ENCODE assay signal across 9 mouse cellular contexts in genomic region chr13:98588480-98588879, GRCm38 (mm10). TPM values are rescaled to one million over a fixed set of nuclear protein-coding genes. Genes with fewer than 3 reads are reported as not detected.
DNase-seq lines count a peak whose midpoint lies in the region; ATAC-seq lines count a peak whose summit lies in the region.
"Had no signal": no experiment of that assay in that cellular context is flagged by ENCODE, and none has a peak within 500 bp of the region (broad histone marks: within the 10 kb centered on the region; RNA-seq: fewer than 3 reads in every experiment).

No protein-coding gene starts in this region.

- H3K27ac ChIP-seq in heart, embryonic 16.5 days (ENCODE audit: low read length), result no peak overlapping the region
- no peak overlapping the region for H3K27ac ChIP-seq in hindbrain, embryonic 13.5 days
- H3K27ac ChIP-seq in midbrain, embryonic 14.5 days (replicated peaks; ENCODE audit: low read depth, low read length), result no peak overlapping the region

- peaks cover 11% of the 10 kb centered on the region for H3K4me1 ChIP-seq in heart, embryonic 16.5 days (ENCODE audit: control insufficient read depth, insufficient read depth, low read length)
- peaks cover 27% of the 10 kb centered on the region for H3K4me1 ChIP-seq in hindbrain, embryonic 13.5 days (replicated peaks)
- H3K4me1 ChIP-seq in midbrain, embryonic 14.5 days (ENCODE audit: control insufficient read depth, insufficient read depth, low read length), result peaks cover 13% of the 10 kb centered on the region; the same call in 1 of the 2 replicates

- no peak for DNase-seq in heart, adult 8-10 months (ENCODE audit: low spot score)
- DNase-seq in ZHBTc4 (ENCODE audit: low read depth, low spot score), result peak; percentile 18
- DNase-seq in midbrain, embryonic 14.5 days, result peak; percentile 28
- no peak for DNase-seq in cerebellum, postnatal 4 days (ENCODE audit: low spot score in 2 of 2)
- no peak for DNase-seq in thymus, postnatal 10 days (ENCODE audit: low spot score in 2 of 2)
- no peak for DNase-seq in layer of hippocampus, adult 9-10 months (ENCODE audit: low spot score)

- no peaks in the 10 kb centered on the region for H3K9me3 ChIP-seq in heart, embryonic 16.5 days (replicated peaks; ENCODE audit: control insufficient read depth, low read length)
- H3K9me3 ChIP-seq in hindbrain, embryonic 13.5 days, result no peaks in the 10 kb centered on the region
- no peaks in the 10 kb centered on the region for H3K9me3 ChIP-seq in midbrain, embryonic 14.5 days (ENCODE audit: control insufficient read depth, low read length)

- ATAC-seq in heart, embryonic 16.5 days (replicated peaks; ENCODE audit: extremely low read depth, insufficient read depth, low FRiP score), result peak; percentile 3; the same call in 1 of the 2 replicates
- ATAC-seq in hindbrain, embryonic 13.5 days (ENCODE audit: low FRiP score), result peak; percentile 34; the same call in 1 of the 2 replicates
- ATAC-seq in midbrain, embryonic 14.5 days (ENCODE audit: low FRiP score, low TSS enrichment), result no peak

- H3K9ac ChIP-seq in heart, embryonic 16.5 days (ENCODE audit: low read length), result peak overlapping the region; percentile 44; the same call in 1 of the 2 replicates
- H3K9ac ChIP-seq in hindbrain, embryonic 13.5 days, result peak overlapping the region; percentile 62
- H3K9ac ChIP-seq in midbrain, embryonic 14.5 days (replicated peaks; ENCODE audit: low read length), result no peak overlapping the region; the same call in 1 of the 2 replicates

- peak overlapping the region; percentile 48 for H3K4me3 ChIP-seq in heart, embryonic 16.5 days (ENCODE audit: low read length)
- peak overlapping the region; percentile 44 for H3K4me3 ChIP-seq in hindbrain, embryonic 13.5 days
- peak overlapping the region; percentile 33 for H3K4me3 ChIP-seq in midbrain, embryonic 14.5 days (replicated peaks; ENCODE audit: low read depth, low read length)

- peak overlapping the region; percentile 71 for H3K4me2 ChIP-seq in heart, embryonic 16.5 days (ENCODE audit: low read depth, low read length)
- peak overlapping the region; percentile 78 for H3K4me2 ChIP-seq in hindbrain, embryonic 13.5 days
- H3K4me2 ChIP-seq in midbrain, embryonic 14.5 days (ENCODE audit: low read length), result peak overlapping the region; percentile 61

- H3K27me3 ChIP-seq in heart, embryonic 16.5 days (ENCODE audit: control insufficient read depth, insufficient read depth, low read length), result peaks cover 38% of the 10 kb centered on the region
- H3K27me3 ChIP-seq in hindbrain, embryonic 13.5 days, result peaks cover 73% of the 10 kb centered on the region
- H3K27me3 ChIP-seq in midbrain, embryonic 14.5 days (ENCODE audit: control insufficient read depth, insufficient read depth, low read length), result peaks cover 59% of the 10 kb centered on the region

- H3K36me3 ChIP-seq in heart, embryonic 16.5 days (ENCODE audit: control insufficient read depth, insufficient read depth), result no peaks in the 10 kb centered on the region
- H3K36me3 ChIP-seq in hindbrain, embryonic 13.5 days, result no peaks in the 10 kb centered on the region
- H3K36me3 ChIP-seq in midbrain, embryonic 14.5 days (ENCODE audit: control insufficient read depth, insufficient read depth, low read length), result no peaks in the 10 kb centered on the region

- WGBS in heart, embryonic 16.5 days, result 18% methylated on average over 12 of the region's 12 CpGs
- WGBS in hindbrain, embryonic 13.5 days, result 4% methylated on average over 12 of the region's 12 CpGs
- WGBS in midbrain, embryonic 14.5 days, result 4% methylated on average over 12 of the region's 12 CpGs

RNA-seq across cellular contexts. Expression of gene Tmem174, which starts 48.7 kb away (rescaled TPM):
- polyA plus RNA-seq in heart, embryonic 16.5 days (2015; fragmentation: Nextera tagmentation; extraction: Ambion mirVana), result not detected in 2 replicates
- total RNA-seq in heart, adult 8-10 months (2022), result not detected
- not detected in 2 replicates for polyA plus RNA-seq in hindbrain, embryonic 13.5 days (2015; fragmentation: Nextera tagmentation; extraction: Ambion mirVana)
- polyA plus RNA-seq in midbrain, embryonic 14.5 days (2014; fragmentation: Nextera tagmentation; extraction: Ambion mirVana), result not detected in 2 replicates
- total RNA-seq: left cerebral cortex, postnatal 4 days had no signal

Comparison
In these comparisons a context has a peak if more than half of its experiments do, and no peak if none do; other contexts are left out.
1. DNase-seq: peak in ZHBTc4 (single experiment) and midbrain, embryonic 14.5 days (single experiment); none in heart, adult 8-10 months (single experiment), cerebellum, postnatal 4 days (0 of 2), thymus, postnatal 10 days (0 of 2) and layer of hippocampus, adult 9-10 months (single experiment).
2. Peak in every context shown above with its lines, with median percentiles within 50 percentile points of each other: H3K4me2 ChIP-seq and H3K4me3 ChIP-seq.